Mouse (Mus musculus): ENCODE results near the gene Lgi4. TPM values are rescaled to one million over a fixed set of nuclear protein-coding genes. Genes with fewer than 3 reads are reported as not detected.
A peak's percentile ranks its signal among the peaks of the same experiment; 100 is the strongest.

The Lgi4 gene
- total RNA-seq (2021), result 10 to 100 TPM; 21.8 to 23.3 TPM
- long read RNA-seq, experiment 1, full-length matches to known transcripts, result 4 of 16 reads
- long read RNA-seq, experiment 1, partial matches to known transcripts, result 3 of 16 reads
- long read RNA-seq, experiment 1, other reads (novel, unspliced or antisense), result 9 of 16 reads
- long read RNA-seq, experiment 2, full-length matches to known transcripts, result 4 of 16 reads
- long read RNA-seq, experiment 2, partial matches to known transcripts, result 2 of 16 reads
- long read RNA-seq, experiment 2, other reads (novel, unspliced or antisense), result 10 of 16 reads

DNA sequence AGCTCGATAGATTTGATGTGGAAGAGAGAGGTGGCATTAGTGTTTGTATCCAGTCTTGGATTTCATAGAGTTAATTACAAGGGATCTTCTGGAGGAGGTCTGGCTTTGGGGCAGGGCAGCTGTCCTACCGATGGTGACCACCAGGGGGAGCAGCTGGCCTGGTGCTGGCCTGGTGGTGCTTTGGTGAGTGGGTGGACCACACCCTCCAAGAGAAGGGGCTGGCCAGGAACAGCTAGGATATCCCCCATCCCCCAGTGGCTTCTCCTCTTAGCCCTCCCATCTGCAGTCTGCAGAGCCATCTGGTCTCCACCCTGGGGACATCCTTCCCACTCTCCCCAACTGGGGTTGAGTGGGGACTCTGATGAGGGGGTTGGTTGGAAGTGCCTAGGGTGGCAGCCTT, at the start of gene Lgi4:
Lgi4 (plus strand) TSS at position 235 of the 400 bp plus-strand sequence.
- peak; percentile 83 to 89 for DNase-seq (ENCODE audit: low spot score in 2 of 2)

DNA sequence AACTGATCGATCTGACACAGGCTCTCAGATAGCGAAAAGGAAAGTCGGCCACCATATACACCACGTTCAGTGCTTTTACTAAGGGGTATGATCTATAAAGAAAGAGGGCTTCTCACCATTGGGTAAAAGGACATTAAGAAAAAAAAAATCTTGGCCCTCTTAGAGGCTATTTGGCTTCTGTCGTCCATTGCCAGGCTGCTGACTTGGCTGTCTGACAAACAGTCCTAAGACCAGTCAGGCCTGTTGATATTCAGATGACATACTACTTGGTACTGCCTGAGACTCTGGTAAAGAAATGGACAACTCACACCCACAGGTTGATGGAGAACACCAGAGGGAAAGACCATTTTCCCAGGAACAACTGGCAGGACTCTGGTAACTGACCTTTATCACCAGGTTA, 46.2 kb upstream of the Lgi4 start:
- DNase-seq (ENCODE audit: low spot score in 2 of 2), result no peak

DNA sequence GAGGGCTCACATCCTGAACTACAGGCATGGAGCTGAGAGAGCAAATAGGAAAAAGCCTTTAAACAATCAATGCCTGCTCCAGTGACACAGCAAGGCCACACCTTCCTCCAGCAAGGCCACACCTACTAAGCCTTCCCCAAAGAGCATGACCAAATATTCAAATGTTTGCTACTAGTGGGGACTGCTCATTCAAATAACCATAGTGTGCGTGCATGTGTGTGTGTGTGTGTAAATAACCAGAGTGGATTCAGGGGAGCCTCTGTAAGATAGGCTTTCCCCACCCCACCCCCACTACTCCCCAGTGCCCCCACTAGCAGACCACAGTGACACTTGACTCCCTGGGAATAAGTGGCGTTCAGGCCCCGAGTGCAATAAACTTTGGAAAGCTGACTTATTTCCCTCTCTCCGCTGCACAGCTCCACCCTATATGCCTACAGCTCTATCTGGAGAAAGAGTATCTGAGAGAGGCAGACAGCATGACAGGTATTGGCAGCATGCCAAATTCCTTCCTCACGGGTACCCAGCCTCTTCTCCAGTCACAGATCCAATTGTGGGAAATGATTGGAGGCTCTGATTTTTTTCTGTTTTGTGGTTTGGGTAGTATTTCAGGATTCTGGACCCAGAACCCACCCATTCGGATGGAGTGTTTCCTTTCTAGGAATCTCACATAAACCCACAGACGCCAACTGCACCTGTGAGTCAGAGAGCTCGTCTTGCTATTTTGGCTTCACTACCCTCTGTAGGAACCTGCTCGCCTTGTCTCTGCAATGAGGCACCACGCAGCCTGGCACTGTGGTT, 41.8 kb upstream of the Lgi4 start:
- no peak for DNase-seq (ENCODE audit: low spot score in 2 of 2)

DNA sequence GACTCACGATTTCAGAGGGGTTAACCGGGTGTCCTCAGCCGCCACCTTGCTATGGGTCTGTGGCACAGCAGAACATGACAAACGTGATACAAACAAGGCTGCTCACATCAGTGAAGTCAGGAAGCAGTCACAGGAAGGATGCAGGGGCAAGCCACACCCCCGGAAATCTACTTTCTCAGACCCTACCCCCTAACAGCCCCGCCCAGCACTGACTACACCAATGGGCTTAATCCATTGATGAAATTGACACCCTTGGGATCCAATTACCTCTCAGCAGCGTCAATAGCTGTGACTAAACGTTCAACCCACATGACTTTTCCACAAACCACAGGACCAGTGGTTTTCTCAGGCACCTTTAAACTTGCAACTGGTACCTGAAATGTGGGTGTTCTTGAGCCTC, 30.5 kb upstream of the Lgi4 start:
- DNase-seq (ENCODE audit: low spot score in 2 of 2), result no peak

DNA sequence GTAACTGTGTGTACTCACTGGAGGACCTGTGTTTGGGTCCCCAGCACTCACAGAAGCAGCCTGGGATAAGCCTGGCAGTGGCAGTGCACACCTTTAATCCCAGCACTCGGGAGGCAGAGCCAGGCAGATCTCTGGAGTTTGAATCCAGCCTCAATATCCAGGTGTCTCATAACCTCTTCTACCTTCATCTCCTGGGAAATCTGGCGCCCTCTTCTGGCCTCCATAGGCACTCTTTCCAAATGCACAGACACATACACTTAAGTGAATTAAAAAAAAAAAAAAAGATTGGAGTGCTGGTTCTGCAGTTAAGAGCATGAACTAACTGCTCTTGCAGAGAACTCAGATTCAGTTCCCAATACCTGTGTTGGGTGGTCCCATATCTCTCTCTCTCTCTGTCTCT, 28.4 kb upstream of the Lgi4 start:
- DNase-seq (ENCODE audit: low spot score in 2 of 2), result no peak

DNA sequence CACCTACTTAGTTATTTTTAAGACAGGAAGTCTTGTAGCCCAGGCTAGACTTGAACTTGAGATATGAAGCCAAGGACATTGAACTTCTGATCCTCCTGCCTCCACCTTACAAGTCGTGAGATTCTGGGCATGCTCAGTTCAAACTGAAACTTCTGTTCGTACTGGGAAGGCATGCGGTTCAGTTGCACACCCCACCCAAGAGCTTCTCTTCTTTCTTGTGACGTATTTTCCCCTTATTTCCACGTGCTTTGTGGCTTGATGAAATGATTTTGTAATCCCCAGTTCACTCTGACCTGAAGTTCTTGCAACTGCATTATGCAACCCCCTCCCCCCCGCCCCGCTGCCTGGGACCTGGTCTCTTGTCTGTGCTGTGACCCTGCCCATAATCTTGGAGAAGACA, 27.4 kb upstream of the Lgi4 start:
- DNase-seq (ENCODE audit: low spot score in 2 of 2), result no peak

DNA sequence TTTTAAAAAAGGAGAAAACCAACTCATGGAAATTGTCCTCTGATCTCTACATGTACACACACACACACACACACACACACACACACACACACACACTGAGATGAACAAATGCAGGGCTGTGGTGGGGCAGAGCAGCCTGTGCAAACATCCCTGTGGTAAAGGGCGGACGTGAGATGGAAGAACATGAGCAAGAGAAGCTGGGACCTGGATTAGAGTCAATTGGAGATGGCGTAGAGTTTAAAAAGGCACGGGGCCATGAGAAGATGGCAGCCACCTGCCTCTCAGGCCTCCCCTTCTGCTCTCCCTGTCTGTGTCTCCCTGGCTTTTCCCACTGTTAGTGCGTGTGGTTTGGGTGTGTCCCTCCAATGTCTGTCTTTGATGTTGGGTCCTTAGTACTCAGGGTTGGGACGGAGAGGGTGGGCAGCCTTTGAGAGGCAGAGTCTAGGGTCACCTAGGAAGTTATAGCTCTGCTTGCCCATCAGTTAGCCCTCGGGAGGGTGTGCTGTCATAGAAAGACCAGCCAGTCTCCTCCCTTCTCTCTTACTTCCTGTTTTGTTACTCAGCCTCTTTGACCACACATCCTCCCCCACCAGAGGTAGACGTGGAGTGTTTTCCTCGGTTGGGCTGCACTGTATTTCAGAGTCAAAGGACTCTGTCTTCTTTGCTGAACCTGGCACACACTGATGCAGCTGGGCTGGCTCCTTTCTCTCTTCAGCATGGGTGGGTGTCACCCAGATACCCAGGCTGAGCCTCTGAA, 25.6 kb upstream of the Lgi4 start:
- no peak for DNase-seq (ENCODE audit: low spot score in 2 of 2)

DNA sequence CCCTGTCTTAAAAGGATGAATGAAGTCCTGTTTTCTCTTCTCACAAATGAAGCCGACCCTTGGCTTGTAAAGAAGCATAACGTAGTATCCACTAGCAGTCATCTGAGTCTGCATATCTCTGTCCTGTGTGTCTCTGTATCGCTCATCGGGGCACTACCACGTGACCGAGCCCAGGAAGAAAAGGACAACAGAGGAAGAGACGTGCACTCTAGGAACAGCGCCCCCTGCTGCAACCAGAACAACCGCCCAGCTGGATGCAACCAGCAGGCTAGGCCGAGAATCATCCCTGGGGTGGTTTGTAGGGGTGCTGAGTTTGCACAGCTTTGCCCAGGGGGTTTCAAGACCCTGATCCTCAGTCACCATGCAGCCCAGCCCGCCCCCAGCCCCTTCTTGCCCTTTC, 24.4 kb upstream of the Lgi4 start:
- no peak for DNase-seq (ENCODE audit: low spot score in 2 of 2)

DNA sequence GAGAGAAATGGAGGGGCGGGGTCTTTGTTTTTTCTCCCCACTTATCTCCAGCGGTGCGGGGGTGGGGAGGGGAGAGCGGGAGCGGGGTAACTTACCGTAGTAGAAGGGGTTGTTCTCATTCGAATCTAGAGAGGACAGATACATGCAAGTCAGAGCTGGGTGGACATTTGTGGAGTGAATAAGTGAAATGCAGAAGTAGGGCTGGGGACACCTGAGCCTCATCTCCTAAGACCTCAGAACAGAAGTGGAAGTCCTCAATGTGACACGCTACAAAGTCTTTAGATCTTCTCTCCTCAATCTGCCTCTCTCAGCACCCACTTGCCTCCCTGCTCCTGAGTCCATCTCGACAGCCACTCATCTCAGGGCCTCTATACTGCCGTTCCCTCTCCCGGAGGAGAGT, 23.9 kb upstream of the Lgi4 start:
- DNase-seq (ENCODE audit: low spot score in 2 of 2), result no peak

DNA sequence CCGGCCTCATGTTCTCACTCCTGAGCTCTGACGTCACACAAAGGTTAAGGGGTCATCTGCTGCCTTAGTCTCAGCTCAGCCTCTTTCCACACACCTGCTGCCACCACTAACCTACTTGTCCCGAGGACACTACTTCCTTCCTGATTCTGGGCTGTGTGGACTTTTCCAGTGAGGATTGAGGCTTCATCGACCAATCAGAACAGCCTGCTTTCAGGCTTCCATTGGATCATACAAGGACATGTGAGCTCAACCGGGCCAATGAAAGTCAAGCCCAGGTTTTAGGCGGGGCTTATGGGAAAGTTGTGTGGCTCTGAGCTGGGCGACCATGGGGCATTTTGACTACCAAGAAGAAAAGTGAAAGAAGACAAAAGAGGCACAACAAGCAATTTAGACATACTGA, 22.2 kb upstream of the Lgi4 start:
- no peak for DNase-seq (ENCODE audit: low spot score in 2 of 2)

DNA sequence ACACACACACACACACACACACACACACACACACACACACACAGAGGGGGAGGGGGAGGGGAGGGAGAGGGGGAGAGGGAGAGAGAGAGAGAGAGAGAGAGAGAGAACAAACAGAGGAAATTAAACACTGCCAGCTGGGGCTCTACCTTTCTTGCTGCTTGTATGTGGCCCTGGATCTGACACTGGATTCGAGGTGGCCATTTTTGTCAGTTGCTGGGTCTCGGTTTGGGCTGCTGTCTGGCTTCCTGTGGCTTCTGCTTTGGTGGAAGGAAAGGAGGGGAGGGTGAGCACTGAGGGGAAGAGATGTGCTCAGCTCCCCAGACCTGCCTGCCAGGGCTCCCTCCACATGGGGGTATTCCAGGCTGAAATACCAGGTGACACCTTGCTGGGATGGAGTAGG, 21.5 kb upstream of the Lgi4 start:
- no peak for DNase-seq (ENCODE audit: low spot score in 2 of 2)

DNA sequence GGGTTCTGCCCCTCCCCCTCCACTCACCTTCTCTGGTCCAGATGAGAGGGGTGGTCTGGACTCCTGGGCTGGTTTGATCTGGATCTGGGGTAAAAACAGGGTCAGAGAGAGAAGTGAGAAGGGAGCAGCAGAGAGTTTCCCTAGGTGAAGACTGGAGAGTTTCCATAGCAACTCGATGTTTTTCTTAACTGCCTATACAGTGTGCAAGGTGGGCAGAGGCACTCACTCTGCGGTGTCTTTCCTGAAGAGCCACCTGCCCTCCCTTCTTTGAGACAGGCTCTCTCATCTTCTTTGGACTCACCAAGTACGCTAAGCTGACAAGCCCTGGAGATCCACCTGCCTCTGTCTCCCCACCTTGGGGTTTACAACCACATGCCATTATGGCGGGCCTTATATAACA, 20.1 kb upstream of the Lgi4 start:
- DNase-seq (ENCODE audit: low spot score in 2 of 2), result no peak

DNA sequence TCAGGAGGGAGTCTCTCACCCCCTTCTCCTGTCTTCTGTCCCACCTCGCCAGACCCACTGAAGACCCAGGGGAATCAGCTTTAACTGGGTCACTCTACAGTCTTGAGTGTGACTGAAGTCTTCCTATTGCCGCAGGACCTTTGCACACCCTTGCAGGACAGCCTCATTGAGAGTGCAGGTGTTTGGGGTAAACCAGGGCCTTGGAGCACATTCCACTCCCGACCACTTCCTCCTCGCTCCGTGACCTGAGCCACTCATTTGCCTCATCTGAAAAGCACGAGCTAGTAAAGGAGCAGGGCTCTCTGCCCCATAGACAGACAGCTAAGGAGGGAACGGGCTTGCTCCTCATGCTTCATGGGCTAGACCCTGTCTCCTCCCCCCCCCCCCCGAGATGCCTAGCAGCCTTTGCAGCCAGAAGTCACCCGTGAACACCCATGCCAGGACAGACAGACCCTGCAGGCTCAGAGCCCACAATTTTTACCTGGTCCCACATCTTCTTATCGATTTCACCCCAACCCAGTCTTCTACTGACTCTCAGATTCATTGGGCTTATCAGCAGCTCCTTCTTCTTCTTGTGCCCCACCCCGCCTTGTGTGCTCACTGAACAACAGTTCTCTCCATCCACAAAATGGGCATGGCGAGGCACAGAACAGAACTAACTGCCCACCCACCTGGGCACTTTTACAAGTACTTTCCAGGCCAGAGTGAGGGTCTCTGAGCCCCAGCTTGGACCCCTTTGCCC, 18.7 kb upstream of the Lgi4 start:
- DNase-seq (ENCODE audit: low spot score in 2 of 2), result no peak

DNA sequence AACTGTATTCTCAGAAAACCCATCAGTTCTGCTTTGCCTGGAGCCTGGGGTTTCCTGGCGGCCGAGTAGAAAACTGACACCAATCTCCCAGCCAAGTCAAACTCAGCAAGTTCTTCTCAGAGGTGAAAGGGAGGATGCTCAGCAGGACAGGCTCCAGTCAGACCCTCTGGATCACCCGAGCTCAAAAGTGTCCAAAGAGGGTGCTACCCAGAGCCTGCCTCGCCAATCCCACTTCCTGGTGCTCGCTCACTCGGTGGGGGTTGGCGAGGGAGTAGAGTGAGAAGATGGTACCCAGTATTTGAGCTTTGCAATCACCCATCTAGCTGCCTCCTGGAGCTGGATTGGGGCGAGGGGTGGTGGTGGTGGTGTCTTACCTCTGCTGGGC, 18.1 kb upstream of the Lgi4 start:
- DNase-seq (ENCODE audit: low spot score in 2 of 2), result no peak

DNA sequence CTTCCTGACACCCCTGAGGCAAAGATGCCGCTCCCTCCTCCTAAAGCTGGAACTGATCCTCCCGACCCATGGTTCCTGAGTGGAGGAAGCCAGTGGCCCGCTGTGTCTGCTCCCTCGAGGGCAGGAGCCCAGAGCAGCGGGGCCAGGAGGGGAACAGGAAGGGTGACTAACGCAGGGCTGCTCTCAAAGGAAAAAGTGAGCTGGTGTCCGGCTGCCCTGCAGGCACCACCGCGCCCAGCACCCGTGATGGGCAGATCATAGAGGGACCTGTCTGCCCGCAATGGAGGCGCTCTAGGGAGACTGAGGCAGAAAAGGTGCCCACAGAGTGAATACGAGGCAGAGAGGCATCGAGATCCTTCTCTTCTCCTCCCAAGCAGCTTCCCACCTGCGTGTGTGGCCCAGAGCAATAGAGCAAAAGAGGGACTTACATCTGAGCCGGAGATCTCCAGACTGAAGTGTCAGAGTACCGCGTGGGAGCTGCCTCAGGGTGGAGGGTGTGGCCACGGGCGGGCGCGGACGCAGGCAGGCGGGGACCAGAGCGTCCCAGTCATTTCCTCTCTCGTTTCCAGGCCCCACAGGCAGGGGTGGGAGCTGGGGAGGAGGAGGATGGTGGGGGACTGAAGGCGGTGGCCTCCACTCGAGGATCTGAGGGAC, 17.4 kb upstream of the Lgi4 start:
- no peak for DNase-seq (ENCODE audit: low spot score in 2 of 2)

DNA sequence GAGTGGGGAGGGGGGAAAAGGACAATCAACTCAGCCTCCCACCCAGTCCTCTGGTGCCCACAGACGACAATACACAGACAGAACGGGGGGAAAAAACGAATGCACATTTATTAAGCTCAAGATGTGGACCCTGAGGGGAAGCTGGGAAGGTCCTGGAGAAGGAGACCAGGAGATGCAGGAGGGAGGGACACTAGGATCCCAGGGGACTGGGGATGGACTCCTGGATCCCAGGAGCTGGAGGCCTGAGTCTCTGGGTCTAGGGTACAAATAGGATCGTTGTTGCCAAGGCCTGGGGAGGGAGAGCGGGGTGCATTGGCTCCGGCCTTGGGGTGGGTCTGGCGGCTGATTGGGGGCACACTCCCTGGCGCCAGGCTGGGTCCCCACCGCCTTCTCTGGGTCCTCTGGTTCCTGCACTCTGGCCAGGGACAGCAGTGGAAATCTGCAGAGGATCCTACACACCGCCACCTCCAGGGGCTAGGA, 16.7 kb upstream of the Lgi4 start, which contains the start of gene Fxyd5:
Fxyd5 (minus strand) TSS at position 51 of the 480 bp plus-strand sequence.
- DNase-seq (ENCODE audit: low spot score in 2 of 2), result no peak

DNA sequence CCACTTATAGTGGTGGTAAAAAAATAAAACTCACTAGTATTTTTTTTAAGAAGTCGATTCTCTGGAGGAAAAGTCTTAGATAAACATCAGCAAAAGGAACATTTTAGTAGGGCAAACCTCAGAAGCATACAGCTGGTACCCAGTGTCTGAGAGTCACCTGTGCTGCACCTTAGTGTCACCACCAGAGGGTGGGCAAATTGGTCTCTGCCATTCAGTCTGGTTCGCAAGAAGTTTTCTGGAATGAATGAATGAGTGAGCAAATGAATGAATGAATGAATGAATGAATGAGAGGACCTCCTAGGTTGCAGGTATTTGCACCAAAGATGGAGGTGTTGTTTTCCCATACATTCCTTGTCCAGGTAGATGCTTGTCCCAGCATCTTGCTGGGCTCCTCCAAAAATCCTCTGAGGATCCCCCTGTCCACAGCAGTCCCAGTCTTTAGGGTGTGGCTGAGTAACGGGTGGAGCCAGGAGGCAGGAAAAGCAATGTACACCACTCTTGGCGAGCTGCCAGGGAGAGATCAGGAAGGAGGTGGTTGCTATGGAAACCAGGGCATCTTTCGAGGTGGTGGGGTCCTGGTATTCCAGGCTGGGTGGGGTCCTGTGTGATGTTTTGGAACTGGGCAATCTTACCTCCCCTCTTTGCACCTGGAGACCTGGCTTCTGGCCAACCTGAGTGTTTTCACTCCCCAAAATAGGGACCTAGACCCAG, 9.9 kb upstream of the Lgi4 start:
- peak in 1 of 2 experiments; percentile 44 for DNase-seq (ENCODE audit: low spot score in 2 of 2)

DNA sequence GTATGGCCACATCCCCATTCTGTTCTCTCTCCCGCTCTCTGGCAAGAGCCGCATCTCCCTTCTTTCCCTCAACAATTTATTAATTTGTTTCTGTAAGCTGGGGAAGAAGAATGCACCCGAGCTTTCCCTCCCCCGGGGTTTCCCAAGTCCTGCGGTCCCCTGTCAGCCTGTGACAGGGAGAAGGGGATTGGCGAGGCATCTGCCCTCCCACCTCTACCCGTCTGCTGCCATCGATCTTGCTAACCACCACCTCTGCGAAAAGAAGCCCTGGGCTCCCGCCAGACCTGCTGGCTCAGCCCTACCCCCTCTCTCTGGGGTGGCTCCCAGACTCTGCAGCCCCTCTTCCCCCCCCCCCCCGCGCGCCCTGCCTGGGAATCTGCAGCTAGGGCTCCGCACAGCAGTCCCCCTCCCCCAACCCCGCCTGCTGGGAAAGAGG, 9.3 kb upstream of the Lgi4 start:
- peak; percentile 51 to 68 for DNase-seq (ENCODE audit: low spot score in 2 of 2)

DNA sequence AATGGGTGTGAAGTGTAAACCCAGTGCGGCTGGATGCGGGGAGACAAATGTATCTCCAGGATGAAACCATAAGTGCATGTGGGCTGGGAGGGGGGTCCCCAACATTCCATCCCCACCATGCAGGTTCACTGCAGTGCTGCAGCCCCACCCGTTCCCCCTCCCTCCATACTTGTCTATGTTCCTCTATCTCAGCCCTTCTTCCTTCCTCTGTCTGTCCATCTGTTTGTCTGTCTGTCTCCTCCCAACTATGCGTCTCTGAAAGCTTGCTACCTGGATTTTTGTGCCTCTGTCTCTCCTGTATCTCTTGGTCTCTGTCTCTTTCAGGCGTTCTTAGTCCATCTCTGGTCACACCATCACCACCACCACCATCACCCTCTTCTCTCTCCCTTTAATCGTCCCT, 8.7 kb upstream of the Lgi4 start:
- no peak for DNase-seq (ENCODE audit: low spot score in 2 of 2)

DNA sequence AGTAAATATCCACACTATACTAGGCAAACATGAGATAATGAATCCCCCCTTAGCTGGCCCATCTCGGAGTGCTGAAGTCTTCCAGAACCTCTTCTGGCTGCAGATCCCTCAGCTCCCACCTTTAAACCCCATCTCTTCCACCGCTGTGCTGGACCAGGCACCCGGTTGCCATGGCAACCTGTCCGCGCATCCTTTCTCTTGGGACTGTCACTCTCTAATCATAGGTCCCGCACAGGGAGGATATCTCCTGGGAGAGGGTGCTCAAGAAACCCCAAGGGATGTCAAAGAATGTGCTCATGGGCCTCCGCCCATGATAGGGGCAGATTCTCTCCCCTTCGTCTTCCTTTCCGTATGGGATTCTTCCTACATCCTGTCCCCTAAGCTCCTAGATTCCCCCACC, 8.2 kb upstream of the Lgi4 start:
- peak in 1 of 2 experiments; percentile 40 for DNase-seq (ENCODE audit: low spot score in 2 of 2)
